Mouse (Mus musculus): ENCODE data around the gene Stx6.
"Not testable (repeated sequence)": the region's sequence is repeated elsewhere in the genome, so short reads cannot be mapped to it uniquely, and the experiment has no call there.

Stx6 gene

GRCm38 (mm10) chr1:155158970-155159484 is 512 bp downstream of the Stx6 start:
- in situ Hi-C loops (cut with MboI; ENCODE audit: unreplicated experiment in 2 of 2), result no loop called here

GRCm38 (mm10) chr1:155167453-155167852 is 8.9 kb downstream of the Stx6 start:
- in situ Hi-C loops (cut with MboI; ENCODE audit: unreplicated experiment in 2 of 2), result no loop called here

GRCm38 (mm10) chr1:155169935-155170334 is 11.4 kb downstream of the Stx6 start:
- in situ Hi-C loops (cut with MboI; ENCODE audit: unreplicated experiment in 2 of 2), result no loop called here

- in situ Hi-C loops (cut with MboI; ENCODE audit: unreplicated experiment in 2 of 2), result no loop called here
Measured at GRCm38 (mm10) chr1:155172895-155173643, 14.6 kb downstream of the Stx6 start.

GRCm38 (mm10) chr1:155173644-155174016 is 15.1 kb downstream of the Stx6 start:
- in situ Hi-C loops (cut with MboI; ENCODE audit: unreplicated experiment in 2 of 2), result not testable (repeated sequence)

- in situ Hi-C loops (cut with MboI; ENCODE audit: unreplicated experiment in 2 of 2), result no loop called here
Measured at GRCm38 (mm10) chr1:155174424-155174823, 15.9 kb downstream of the Stx6 start.

- in situ Hi-C loops (cut with MboI; ENCODE audit: unreplicated experiment in 2 of 2), result no loop called here
Measured at GRCm38 (mm10) chr1:155178192-155178924, 19.8 kb downstream of the Stx6 start.

GRCm38 (mm10) chr1:155184191-155184590 is 25.7 kb downstream of the Stx6 start:
- in situ Hi-C loops (cut with MboI; ENCODE audit: unreplicated experiment in 2 of 2), result no loop called here

- in situ Hi-C loops (cut with MboI; ENCODE audit: unreplicated experiment in 2 of 2), result no loop called here
Measured at GRCm38 (mm10) chr1:155188656-155189055, 30.1 kb downstream of the Stx6 start.

GRCm38 (mm10) chr1:155191219-155191618 is 32.7 kb downstream of the Stx6 start:
- in situ Hi-C loops (cut with MboI; ENCODE audit: unreplicated experiment in 2 of 2), result no loop called here

- in situ Hi-C loops (cut with MboI; ENCODE audit: unreplicated experiment in 2 of 2), result no loop called here
Measured at GRCm38 (mm10) chr1:155191671-155192070, 33.2 kb downstream of the Stx6 start.

GRCm38 (mm10) chr1:155192805-155193368 is 34.4 kb downstream of the Stx6 start:
- in situ Hi-C loops (cut with MboI; ENCODE audit: unreplicated experiment in 2 of 2), result no loop called here

- in situ Hi-C loops (cut with MboI; ENCODE audit: unreplicated experiment in 2 of 2), result no loop called here
Measured at GRCm38 (mm10) chr1:155196691-155197090, 38.2 kb downstream of the Stx6 start.

GRCm38 (mm10) chr1:155199522-155199921 is 41.0 kb downstream of the Stx6 start:
- in situ Hi-C loops (cut with MboI; ENCODE audit: unreplicated experiment in 2 of 2), result no loop called here

- in situ Hi-C loops (cut with MboI; ENCODE audit: unreplicated experiment in 2 of 2), result loop anchor here (5.0 to 25.0 kb wide), 2 partner anchors 39 to 589 kb away; no protein-coding TSS in a partner anchor
Measured at GRCm38 (mm10) chr1:155200967-155201366, 42.5 kb downstream of the Stx6 start.

GRCm38 (mm10) chr1:155201373-155201879 is 42.9 kb downstream of the Stx6 start:
- in situ Hi-C loops (cut with MboI; ENCODE audit: unreplicated experiment in 2 of 2), result loop anchor here (5.0 to 25.0 kb wide), 2 partner anchors 39 to 589 kb away; no protein-coding TSS in a partner anchor

- in situ Hi-C loops (cut with MboI; ENCODE audit: unreplicated experiment in 2 of 2), result loop anchor here (5.0 to 25.0 kb wide), 2 partner anchors 40 to 590 kb away; no protein-coding TSS in a partner anchor
Measured at GRCm38 (mm10) chr1:155201914-155202313, 43.4 kb downstream of the Stx6 start.

- in situ Hi-C loops (cut with MboI; ENCODE audit: unreplicated experiment in 2 of 2), result loop anchor here (5.0 to 25.0 kb wide), 2 partner anchors 40 to 590 kb away; no protein-coding TSS in a partner anchor
Measured at GRCm38 (mm10) chr1:155202472-155202871, 44.0 kb downstream of the Stx6 start.

- in situ Hi-C loops (cut with MboI; ENCODE audit: unreplicated experiment in 2 of 2), result loop anchor here (5.0 to 25.0 kb wide), 2 partner anchors 41 to 591 kb away; no protein-coding TSS in a partner anchor
Measured at GRCm38 (mm10) chr1:155203101-155203500, 44.6 kb downstream of the Stx6 start.

- in situ Hi-C loops (cut with MboI; ENCODE audit: unreplicated experiment in 2 of 2), result loop anchor here (5.0 to 25.0 kb wide), 2 partner anchors 42 to 592 kb away; no protein-coding TSS in a partner anchor
Measured at GRCm38 (mm10) chr1:155203954-155204353, 45.4 kb downstream of the Stx6 start.
